Mouse (Mus musculus) hindlimb bud, embryonic 11.5 days (tissue): ENCODE results near the gene Pwp2.
"Not testable (repeated sequence)": the region's sequence is repeated elsewhere in the genome, so short reads cannot be mapped to it uniquely, and the experiment has no call there.

Experiments
- DNase-seq: peaks from one replicate; pipeline ENCODE4 v3.0.0-alpha.2; 2012; ENCODE audit warnings: low read depth, low spot score; ENCODE audit errors: extremely low spot score

Pwp2 gene

GRCm38 (mm10) chr10:78143727-78144505, 41.0 kb downstream of the Pwp2 start:
- DNase-seq: no peak

GRCm38 (mm10) chr10:78140843-78141242, 44.1 kb downstream of the Pwp2 start:
- no peak for DNase-seq

- DNase-seq: no peak
Measured at GRCm38 (mm10) chr10:78140251-78140600, 44.7 kb downstream of the Pwp2 start.

- DNase-seq: no peak
Measured at GRCm38 (mm10) chr10:78139572-78140250, 45.2 kb downstream of the Pwp2 start.

GRCm38 (mm10) chr10:78138812-78139523, 46.0 kb downstream of the Pwp2 start:
- DNase-seq: no peak

- no peak for DNase-seq
Measured at GRCm38 (mm10) chr10:78137191-78137590, 47.8 kb downstream of the Pwp2 start.

GRCm38 (mm10) chr10:78135947-78136346, 49.0 kb downstream of the Pwp2 start:
- no peak for DNase-seq

GRCm38 (mm10) chr10:78134975-78135798, 49.8 kb downstream of the Pwp2 start:
- DNase-seq: no peak

- no peak for DNase-seq
Measured at GRCm38 (mm10) chr10:78134400-78134799, 50.5 kb downstream of the Pwp2 start.

GRCm38 (mm10) chr10:78129998-78130397, 55.0 kb downstream of the Pwp2 start:
- no peak for DNase-seq

GRCm38 (mm10) chr10:78129423-78129822, 55.5 kb downstream of the Pwp2 start:
- DNase-seq: no peak

GRCm38 (mm10) chr10:78128647-78129046, 56.3 kb downstream of the Pwp2 start:
- DNase-seq: no peak

- DNase-seq: no peak
Measured at GRCm38 (mm10) chr10:78127931-78128330, 57.0 kb downstream of the Pwp2 start.

GRCm38 (mm10) chr10:78127046-78127870, 57.7 kb downstream of the Pwp2 start:
- no peak for DNase-seq

- DNase-seq: no peak
Measured at GRCm38 (mm10) chr10:78126311-78126710, 58.6 kb downstream of the Pwp2 start.

- not testable (repeated sequence) for DNase-seq
Measured at GRCm38 (mm10) chr10:78125061-78125460, 59.9 kb downstream of the Pwp2 start.

GRCm38 (mm10) chr10:78124137-78124536, 60.8 kb downstream of the Pwp2 start:
- not testable (repeated sequence) for DNase-seq
